Mouse (Mus musculus) testis, adult 2 months (tissue): ENCODE data around the gene Med31.

ENCODE experiments used
- CTCF ChIP-seq: fragments of 200-500 bp; IDR thresholded peaks from 2 replicates; pipeline ENCODE4 v1.5.1; 2012; ENCODE audit warnings: low read depth, mild to moderate bottlenecking, inconsistent platforms, low read length, moderate library complexity; ENCODE audit not compliant: control insufficient read depth, insufficient read depth, insufficient replicate concordance
- POLR2A ChIP-seq: fragments of 200-500 bp; IDR thresholded peaks from 2 replicates; pipeline ENCODE4 v1.6.1; 2012; ENCODE audit warnings: low read depth, mild to moderate bottlenecking, inconsistent platforms, low read length, moderate library complexity; ENCODE audit not compliant: control insufficient read depth

DNA sequence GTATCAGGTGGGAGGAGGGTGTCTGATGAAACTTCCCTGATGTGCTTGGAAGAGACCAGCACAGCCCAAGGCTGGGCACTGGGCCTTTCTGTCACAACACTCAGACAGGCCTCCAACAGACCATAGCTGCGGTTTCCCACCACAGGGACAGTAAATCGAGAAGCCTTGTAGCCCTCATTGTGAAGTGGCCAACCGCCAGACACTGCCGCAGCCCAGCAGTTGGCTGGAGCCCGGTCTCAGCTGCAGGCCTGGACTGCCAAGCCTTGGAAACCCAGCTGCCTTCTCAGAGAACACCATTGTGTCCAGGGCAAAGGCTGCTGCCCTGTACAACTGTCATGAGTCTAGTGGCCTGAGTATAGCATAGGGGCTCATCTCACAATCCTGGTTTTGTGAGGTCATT, 18.6 kb upstream of the Med31 start:
- TF ChIP-seq POLR2A: 0 out of 2 replicates have a peak, but pooled peaks have one; percentile 47
- TF ChIP-seq CTCF: no peak
